Comparison of ENCODE assay signal across 15 mouse cellular contexts in genomic region chr6:111278516-111278915, GRCm38 (mm10).
"Had no signal": no experiment of that assay in that cellular context is flagged by ENCODE, and none has a peak within 500 bp of the region (broad histone marks: within the 10 kb centered on the region; RNA-seq: fewer than 3 reads in every experiment).

No protein-coding gene starts in this region.

- ATAC-seq: liver, postnatal 0 days had no signal

- H3K4me3 ChIP-seq: limb, embryonic 15.5 days; liver, embryonic 13.5 days; lung, embryonic 15.5 days; megakaryocyte, embryonic 14.5 days; midbrain, embryonic 12.5 days; myocyte; neural tube, embryonic 12.5 days had no signal

- H3K9ac ChIP-seq: limb, embryonic 15.5 days; liver, embryonic 13.5 days; liver, postnatal 0 days; lung, embryonic 15.5 days; midbrain, embryonic 12.5 days; neural tube, embryonic 12.5 days had no signal

- H3K4me1 ChIP-seq: limb, embryonic 15.5 days; liver, embryonic 13.5 days; lung, embryonic 15.5 days; megakaryocyte, embryonic 14.5 days; midbrain, embryonic 12.5 days had no signal

- DNase-seq: kidney, adult 2 months; kidney, postnatal 25 days; liver, embryonic 13.5 days; liver, postnatal 0 days; lung, postnatal 14 days; thymus, adult 18-20 months; thymus, postnatal 14 days had no signal

- H3K36me3 ChIP-seq: limb, embryonic 15.5 days; liver, embryonic 13.5 days; lung, embryonic 15.5 days; midbrain, embryonic 12.5 days; neural tube, embryonic 12.5 days had no signal

- H3K9me3 ChIP-seq: limb, embryonic 15.5 days; liver, embryonic 13.5 days; lung, embryonic 15.5 days; megakaryocyte, embryonic 14.5 days; midbrain, embryonic 12.5 days; neural tube, embryonic 12.5 days had no signal

- H3K27ac ChIP-seq: limb, embryonic 15.5 days; liver, embryonic 13.5 days; lung, embryonic 15.5 days; macrophage; midbrain, embryonic 12.5 days; neural tube, embryonic 12.5 days; stomach, postnatal 0 days had no signal

- H3K27me3 ChIP-seq: limb, embryonic 15.5 days; liver, embryonic 13.5 days; lung, embryonic 15.5 days; megakaryocyte, embryonic 14.5 days; midbrain, embryonic 12.5 days; neural tube, embryonic 12.5 days had no signal

- H3K4me2 ChIP-seq: limb, embryonic 15.5 days; liver, embryonic 13.5 days; lung, embryonic 15.5 days; midbrain, embryonic 12.5 days; neural tube, embryonic 12.5 days had no signal
